Mouse (Mus musculus): ENCODE measurements at regions not wholly inside any gene's neighbourhood (a gene's known extent, or its start where the extent isn't known, plus 50 kb on each side); places are given as distances from the start of the nearest gene placed in this dataset.

GRCm38 (mm10) chrX:16421159-16421558 is 101.5 kb upstream of the Cypt1 start:
- no peak for DNase-seq (ENCODE audit: low spot score in 2 of 2)

- no peak for DNase-seq (ENCODE audit: low spot score in 2 of 2)
Measured at GRCm38 (mm10) chrX:16421663-16422062, 101.0 kb upstream of the Cypt1 start.

GRCm38 (mm10) chrX:16438088-16438487 is 84.6 kb upstream of the Cypt1 start:
- DNase-seq (ENCODE audit: low spot score in 2 of 2), result peak in 1 of 2 experiments; percentile 3

DNA sequence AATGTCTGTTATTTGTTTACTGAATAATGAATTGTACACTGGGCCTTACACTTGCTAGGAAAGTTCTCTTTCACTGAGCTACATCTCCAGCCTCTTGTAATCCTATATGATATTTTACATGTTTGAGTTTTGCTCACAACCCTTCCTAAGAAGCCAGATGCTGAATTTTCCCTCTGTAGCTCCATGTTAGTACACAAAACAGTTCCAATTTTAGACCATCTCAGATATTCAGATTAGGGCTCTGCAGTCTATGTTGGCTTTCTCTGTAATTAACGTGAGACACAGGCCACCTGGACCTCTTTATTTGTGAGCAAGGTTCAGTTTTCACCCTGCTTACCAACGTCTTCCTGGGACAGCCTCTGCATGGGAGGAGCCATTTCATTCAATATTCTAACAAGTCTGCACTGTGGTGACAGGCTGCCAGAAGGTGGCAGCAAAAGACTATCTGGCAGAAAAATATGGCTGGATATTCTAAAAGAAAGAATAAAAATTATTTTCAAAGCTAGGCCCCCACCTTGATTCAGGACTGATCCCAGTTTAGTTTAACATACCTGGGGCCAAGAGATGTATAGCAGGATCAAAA is 72.1 kb upstream of the Cypt1 start:
- DNase-seq (ENCODE audit: low spot score in 2 of 2), result peak; percentile 29 to 53

Measured in frontal cortex, postnatal 36 days (tissue).